Mouse (Mus musculus): ENCODE data around the gene Rabgap1l.

- TF ChIP-seq CTCF (IDR thresholded peaks at IDR 0.05) (no peak), POLR2A (IDR thresholded peaks at IDR 0.05; ENCODE audit: insufficient read depth, low read depth, low read length) (no peak), EP300 (IDR thresholded peaks at IDR 0.05; ENCODE audit: insufficient read depth, low read depth, low read length) (no peak)
These were observed 7.0 kb upstream of the Rabgap1l start for GRCm38 (mm10) chr1:160799972-160800371.
